Mouse (Mus musculus) spleen, adult 2 months (tissue): ENCODE measurements around the gene Cbs.

ENCODE experiments used
- CTCF ChIP-seq: fragments of 200-500 bp; IDR thresholded peaks from 2 replicates; pipeline ENCODE4 v1.5.1; 2011; ENCODE audit warnings: mild to moderate bottlenecking, inconsistent platforms; ENCODE audit not compliant: insufficient read depth, insufficient read length, insufficient replicate concordance; ENCODE audit errors: extremely low read depth
- POLR2A ChIP-seq: fragments of 200-500 bp; IDR thresholded peaks from 2 replicates; pipeline ENCODE4 v1.6.1; 2011; ENCODE audit warnings: low read depth, low read length, inconsistent platforms

DNA sequence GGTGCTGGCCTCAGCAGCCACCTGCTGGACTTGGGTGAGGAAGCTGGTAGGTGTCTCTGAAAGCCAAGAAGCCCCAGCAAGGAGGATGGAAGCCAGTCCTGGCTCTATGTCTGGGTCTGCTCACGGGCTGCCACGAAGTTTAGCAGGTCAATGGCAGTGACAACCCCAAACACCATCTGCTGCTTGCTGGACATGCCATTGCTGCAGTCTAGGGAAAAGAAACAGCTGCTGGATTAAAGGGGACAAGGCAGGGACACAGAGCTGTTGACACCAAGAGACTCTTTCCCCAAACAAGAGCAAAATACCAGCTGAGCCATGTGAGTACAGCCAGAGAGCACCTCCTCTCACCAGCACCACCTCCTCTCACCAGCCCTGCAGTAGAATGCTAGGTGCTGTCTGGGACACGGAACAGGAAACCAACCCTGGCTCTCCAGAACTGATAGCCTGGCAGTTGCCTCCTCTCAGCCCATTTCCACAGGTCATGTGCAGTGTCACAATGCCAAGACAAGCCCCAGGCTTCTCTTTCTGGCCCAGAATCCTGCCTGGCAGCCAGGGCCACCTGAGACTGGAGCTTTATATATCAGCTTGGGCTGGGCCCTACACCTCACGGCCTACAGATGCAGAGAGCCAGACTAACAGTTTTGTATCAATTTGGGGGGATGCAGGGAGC, 23.8 kb downstream of the Cbs start:
- TF ChIP-seq CTCF (no peak), POLR2A (no peak)
